Mouse (Mus musculus) liver, adult 2 months (tissue): ENCODE data around the gene 4930523C07Rik.

Experiments
- CTCF ChIP-seq: fragments of 200-500 bp; IDR thresholded peaks from 2 replicates; pipeline ENCODE4 v1.5.1; 2011; ENCODE audit warnings: low read depth, low read length, control low read depth
- POLR2A ChIP-seq: fragments of 200-500 bp; IDR thresholded peaks from 2 replicates; pipeline ENCODE4 v1.6.1; 2011; ENCODE audit warnings: low read length, control low read depth; ENCODE audit not compliant: insufficient read depth; ENCODE audit errors: extremely low read depth

DNA sequence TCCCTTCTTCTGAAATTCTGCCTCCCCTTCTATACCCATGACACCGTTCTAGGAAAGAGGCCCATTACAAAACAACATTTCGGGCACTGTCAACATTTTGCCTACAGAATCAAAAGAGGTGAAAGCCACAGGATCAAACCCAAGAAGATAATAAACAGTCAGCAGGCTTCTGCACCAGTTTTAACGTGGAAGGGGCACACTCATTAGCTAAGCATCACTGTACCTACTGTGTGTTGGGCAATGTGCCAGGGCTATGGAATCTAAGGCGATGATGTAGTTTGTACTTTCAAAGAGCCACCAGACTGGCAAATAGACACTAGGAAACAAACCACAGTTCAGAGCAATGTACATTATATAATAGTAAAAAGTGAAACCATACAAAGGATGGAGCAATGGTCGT is 1.8 kb downstream of the 4930523C07Rik start:
- TF ChIP-seq POLR2A = no peak
- no peak for TF ChIP-seq CTCF
